ENCODE assay signal across 9 mouse cellular contexts in genomic region chr10:122105407-122105806, GRCm38 (mm10). TPM values are rescaled to one million over a fixed set of nuclear protein-coding genes. Genes with fewer than 3 reads are reported as not detected.
A peak's percentile ranks its signal among the peaks of the same experiment; 100 is the strongest.
DNase-seq lines count a peak whose midpoint lies in the region; ATAC-seq and TF ChIP-seq lines count a peak whose summit lies in the region.
"Had no signal": no experiment of that assay in that cellular context is flagged by ENCODE, and none has a peak within 500 bp of the region (broad histone marks: within the 10 kb centered on the region; RNA-seq: fewer than 3 reads in every experiment).

No protein-coding gene starts in this region.

- TF ChIP-seq EP300 in stomach, postnatal 0 days (optimal IDR thresholded peaks at IDR 0.05) = no peak

- H3K9me3 ChIP-seq in midbrain, embryonic 10.5 days (replicated peaks) = no peaks in the 10 kb centered on the region
- H3K9me3 ChIP-seq in midbrain, embryonic 16.5 days (replicated peaks; ENCODE audit: control insufficient read depth, low read length, poor library complexity, severe bottlenecking) = no peaks in the 10 kb centered on the region
- H3K9me3 ChIP-seq in embryonic facial prominence, embryonic 11.5 days (replicated peaks; ENCODE audit: control insufficient read depth, low read length) = no peaks in the 10 kb centered on the region
- no peaks in the 10 kb centered on the region for H3K9me3 ChIP-seq in hindbrain, embryonic 11.5 days (ENCODE audit: control insufficient read depth, low read length)
- H3K9me3 ChIP-seq in stomach, postnatal 0 days (ENCODE audit: control insufficient read depth, low read length) = no peaks in the 10 kb centered on the region

- no peaks in the 10 kb centered on the region for H3K4me1 ChIP-seq in midbrain, embryonic 10.5 days
- no peaks in the 10 kb centered on the region for H3K4me1 ChIP-seq in midbrain, embryonic 16.5 days (ENCODE audit: control insufficient read depth, insufficient read depth, low read length)
- H3K4me1 ChIP-seq in embryonic facial prominence, embryonic 11.5 days (ENCODE audit: control insufficient read depth, insufficient read depth, low read length) = no peaks in the 10 kb centered on the region
- H3K4me1 ChIP-seq in hindbrain, embryonic 11.5 days (replicated peaks; ENCODE audit: control insufficient read depth, insufficient read depth, low read length) = 0 out of 2 replicates have a peak, but pooled peaks cover 2% of the 10 kb centered on the region
- H3K4me1 ChIP-seq in stomach, postnatal 0 days (replicated peaks; ENCODE audit: control insufficient read depth, insufficient read depth) = no peaks in the 10 kb centered on the region

- H3K4me2 ChIP-seq in midbrain, embryonic 16.5 days (ENCODE audit: low read length) = no peak overlapping the region
- no peak overlapping the region for H3K4me2 ChIP-seq in embryonic facial prominence, embryonic 11.5 days (ENCODE audit: low read depth, low read length)
- no peak overlapping the region for H3K4me2 ChIP-seq in hindbrain, embryonic 11.5 days (replicated peaks; ENCODE audit: low read depth, low read length)
- H3K4me2 ChIP-seq in stomach, postnatal 0 days (replicated peaks; ENCODE audit: low read depth) = no peak overlapping the region

- no peak overlapping the region for H3K27ac ChIP-seq in midbrain, embryonic 10.5 days (replicated peaks)
- no peak overlapping the region for H3K27ac ChIP-seq in midbrain, embryonic 16.5 days (ENCODE audit: low read length)
- no peak overlapping the region for H3K27ac ChIP-seq in embryonic facial prominence, embryonic 11.5 days (replicated peaks; ENCODE audit: low read depth, low read length)
- H3K27ac ChIP-seq in hindbrain, embryonic 11.5 days (ENCODE audit: low read depth, low read length) = no peak overlapping the region
- no peak overlapping the region for H3K27ac ChIP-seq in stomach, postnatal 0 days (replicated peaks)

- no peaks in the 10 kb centered on the region for H3K36me3 ChIP-seq in midbrain, embryonic 10.5 days
- no peaks in the 10 kb centered on the region for H3K36me3 ChIP-seq in midbrain, embryonic 16.5 days (ENCODE audit: control insufficient read depth, insufficient read depth, low read length)
- no peaks in the 10 kb centered on the region for H3K36me3 ChIP-seq in embryonic facial prominence, embryonic 11.5 days (replicated peaks; ENCODE audit: control insufficient read depth, insufficient read depth, low read depth, low read length)
- H3K36me3 ChIP-seq in hindbrain, embryonic 11.5 days (ENCODE audit: control insufficient read depth, insufficient read depth, low read length) = no peaks in the 10 kb centered on the region
- no peaks in the 10 kb centered on the region for H3K36me3 ChIP-seq in stomach, postnatal 0 days (ENCODE audit: control insufficient read depth, insufficient read depth, low read length)

- H3K4me3 ChIP-seq in midbrain, embryonic 10.5 days = no peak overlapping the region
- no peak overlapping the region for H3K4me3 ChIP-seq in midbrain, embryonic 16.5 days (ENCODE audit: low read depth, low read length)
- no peak overlapping the region for H3K4me3 ChIP-seq in embryonic facial prominence, embryonic 11.5 days (ENCODE audit: low read depth, low read length)
- H3K4me3 ChIP-seq in hindbrain, embryonic 11.5 days (ENCODE audit: low read depth, low read length) = no peak overlapping the region
- H3K4me3 ChIP-seq in stomach, postnatal 0 days (ENCODE audit: low read depth, low read length) = no peak overlapping the region
- H3K4me3 ChIP-seq: erythroblast, embryonic 14.5 days had no signal

- no peak for ATAC-seq in midbrain, embryonic 16.5 days
- no peak for ATAC-seq in embryonic facial prominence, embryonic 11.5 days (replicated peaks; ENCODE audit: insufficient number of reproducible peaks, low FRiP score, low TSS enrichment, low read depth)
- ATAC-seq in hindbrain, embryonic 11.5 days (ENCODE audit: low FRiP score) = peak; percentile 70; the same call in 1 of the 2 replicates
- ATAC-seq in megakaryocyte-erythroid progenitor cell, adult 5-6 weeks (replicated peaks; ENCODE audit: low FRiP score, low TSS enrichment, poor library complexity, severe bottlenecking) = peak; percentile 94
- ATAC-seq in stomach, postnatal 0 days (ENCODE audit: low FRiP score, low TSS enrichment) = no peak

- TF ChIP-seq CTCF in stomach, postnatal 0 days (IDR thresholded peaks at IDR 0.05; ENCODE audit: low read depth) = peak; percentile 87

- no peak overlapping the region for H3K9ac ChIP-seq in midbrain, embryonic 16.5 days (ENCODE audit: low read depth, low read length)
- no peak overlapping the region for H3K9ac ChIP-seq in embryonic facial prominence, embryonic 11.5 days (replicated peaks; ENCODE audit: low read length)
- H3K9ac ChIP-seq in hindbrain, embryonic 11.5 days (ENCODE audit: low read depth, low read length) = no peak overlapping the region
- H3K9ac ChIP-seq in stomach, postnatal 0 days (ENCODE audit: low read length) = no peak overlapping the region

- WGBS in midbrain, embryonic 10.5 days = 4% methylated on average over 3 of the region's 3 CpGs
- 2% methylated on average over 3 of the region's 3 CpGs for WGBS in midbrain, embryonic 16.5 days
- 2% methylated on average over 3 of the region's 3 CpGs for WGBS in embryonic facial prominence, embryonic 11.5 days
- whole genome bisulfite sequencing in hindbrain, embryonic 11.5 days = 5% methylated on average over 3 of the region's 3 CpGs
- WGBS in stomach, postnatal 0 days = 0% methylated on average over 3 of the region's 3 CpGs

- DNase-seq in midbrain, embryonic 10.5 days (ENCODE audit: low spot score) = peak; percentile 47
- DNase-seq in adrenal gland, adult 18-20 months (ENCODE audit: low spot score in 2 of 2) = peak; percentile 26 to 46
- DNase-seq in embryonic facial prominence, embryonic 11.5 days (ENCODE audit: low spot score) = peak; percentile 76
- peak; percentile 81 for DNase-seq in hindbrain, embryonic 11.5 days (ENCODE audit: low spot score)
- DNase-seq in left cerebral cortex, adult 11 months (ENCODE audit: low spot score) = peak; percentile 51
- peak; percentile 56 for DNase-seq in stomach, postnatal 0 days (ENCODE audit: low spot score)

- H3K27me3 ChIP-seq in midbrain, embryonic 10.5 days (ENCODE audit: low read depth, poor library complexity, severe bottlenecking) = no peaks in the 10 kb centered on the region
- H3K27me3 ChIP-seq in midbrain, embryonic 16.5 days (ENCODE audit: control insufficient read depth, insufficient read depth, low read depth, low read length) = peaks cover 3% of the 10 kb centered on the region; the same call in 1 of the 2 replicates
- no peaks in the 10 kb centered on the region for H3K27me3 ChIP-seq in embryonic facial prominence, embryonic 11.5 days (ENCODE audit: control insufficient read depth, insufficient read depth, low read length)
- no peaks in the 10 kb centered on the region for H3K27me3 ChIP-seq in hindbrain, embryonic 11.5 days (ENCODE audit: control insufficient read depth, insufficient read depth, low read length)
- H3K27me3 ChIP-seq in stomach, postnatal 0 days (ENCODE audit: control insufficient read depth, insufficient read depth, low read length) = no peaks in the 10 kb centered on the region

RNA-seq across cellular contexts. Expression of gene Rxylt1, which starts 8.2 kb away (rescaled TPM):
- polyA plus RNA-seq in midbrain, embryonic 10.5 days (2016; fragmentation: Nextera tagmentation; extraction: Ambion mirVana) = 32.8 and 34.7 TPM in 2 replicates
- polyA plus RNA-seq in midbrain, embryonic 16.5 days (2015; fragmentation: Nextera tagmentation; extraction: Ambion mirVana) = 36.4 and 38.1 TPM in 2 replicates
- 10 to 100 TPM; 36.6 to 37.1 TPM for total RNA-seq in adrenal gland, adult 18-20 months (2021)
- 46.9 and 53.3 TPM in 2 replicates for polyA plus RNA-seq in embryonic facial prominence, embryonic 11.5 days (2014; fragmentation: Nextera tagmentation; extraction: Ambion mirVana)
- polyA plus RNA-seq in hindbrain, embryonic 11.5 days (2014; fragmentation: Nextera tagmentation; extraction: Ambion mirVana) = 42.5 and 43.1 TPM in 2 replicates
- 16.6 and 28.4 TPM in 2 replicates for total RNA-seq in megakaryocyte-erythroid progenitor cell, adult 5-6 weeks (2014; fragmentation: Nextera tagmentation)
- 39.7 and 51.5 TPM in 2 replicates for total RNA-seq in megakaryocyte-erythroid progenitor cell, adult 5-6 weeks (2017)
- 45.8 and 46.1 TPM in 2 replicates for polyA plus RNA-seq in stomach, postnatal 0 days (2015; fragmentation: Nextera tagmentation; extraction: Ambion mirVana)

RNA-seq across cellular contexts. Expression of gene Srgap1, which starts 58.3 kb away (rescaled TPM):
- 11.5 and 12.4 TPM in 2 replicates for polyA plus RNA-seq in midbrain, embryonic 10.5 days (2016; fragmentation: Nextera tagmentation; extraction: Ambion mirVana)
- 34.4 and 42.1 TPM in 2 replicates for polyA plus RNA-seq in midbrain, embryonic 16.5 days (2015; fragmentation: Nextera tagmentation; extraction: Ambion mirVana)
- 1 to 10 TPM; 1.3 to 1.5 TPM for total RNA-seq in adrenal gland, adult 18-20 months (2021)
- 8.8 and 9.9 TPM in 2 replicates for polyA plus RNA-seq in embryonic facial prominence, embryonic 11.5 days (2014; fragmentation: Nextera tagmentation; extraction: Ambion mirVana)
- polyA plus RNA-seq in hindbrain, embryonic 11.5 days (2014; fragmentation: Nextera tagmentation; extraction: Ambion mirVana) = 15.8 and 26.5 TPM in 2 replicates
- total RNA-seq in megakaryocyte-erythroid progenitor cell, adult 5-6 weeks (2014; fragmentation: Nextera tagmentation) = 0.07 and 0.84 TPM in 2 replicates
- total RNA-seq in megakaryocyte-erythroid progenitor cell, adult 5-6 weeks (2017) = not detected in 2 replicates
- 4.6 and 5.2 TPM in 2 replicates for polyA plus RNA-seq in stomach, postnatal 0 days (2015; fragmentation: Nextera tagmentation; extraction: Ambion mirVana)

Comparison
In these comparisons a context has a peak if more than half of its experiments do, and no peak if none do; other contexts are left out.
1. ATAC-seq: peak in hindbrain, embryonic 11.5 days (single experiment) and megakaryocyte-erythroid progenitor cell, adult 5-6 weeks (single experiment); none in midbrain, embryonic 16.5 days (single experiment), embryonic facial prominence, embryonic 11.5 days (single experiment) and stomach, postnatal 0 days (single experiment).
2. Peak in every context shown above with its lines, with median percentiles within 50 percentile points of each other: DNase-seq.